Mouse (Mus musculus) heart, adult 2 months (tissue): ENCODE measurements around the gene Arhgap28. TPM values are rescaled to one million over a fixed set of nuclear protein-coding genes. Genes with fewer than 3 reads are reported as not detected.

Experiments
- DNase-seq, 2 experiments: peaks; one replicate each; pipeline ENCODE4 v3.0.0; 2021
- H3K27ac ChIP-seq: fragments of 200-600 bp; 2 replicates; pipeline ENCODE4 v1.8.1; 2022
- H3K27me3 ChIP-seq: fragments of 200-500 bp; 2 replicates; pipeline ENCODE4 v1.6.1; 2012; ENCODE audit warnings: mild to moderate bottlenecking, low read length, inconsistent platforms, mixed read lengths; ENCODE audit not compliant: control insufficient read depth, insufficient read depth
- H3K36me3 ChIP-seq: fragments of 200-500 bp; 2 replicates; pipeline ENCODE4 v1.6.1; 2012; ENCODE audit warnings: low read length, inconsistent platforms; ENCODE audit not compliant: control insufficient read depth, insufficient read depth
- H3K4me1 ChIP-seq: fragments of 200-500 bp; 2 replicates; pipeline ENCODE4 v1.6.1; 2011; ENCODE audit warnings: low read length; ENCODE audit not compliant: control insufficient read depth, insufficient read depth
- H3K4me3 ChIP-seq: fragments of 200-600 bp; 2 replicates; pipeline ENCODE4 v1.8.1; 2022
- H3K79me2 ChIP-seq: fragments of 200-500 bp; replicated peaks from 2 replicates; pipeline ENCODE4 v1.6.1; 2012; ENCODE audit warnings: mild to moderate bottlenecking, inconsistent platforms, low read length, moderate library complexity, mixed read lengths; ENCODE audit not compliant: control insufficient read depth, insufficient read depth
- H3K9ac ChIP-seq: fragments of 200-500 bp; 2 replicates; pipeline ENCODE4 v1.6.1; 2012; ENCODE audit warnings: low read depth, mild to moderate bottlenecking, control low read depth, inconsistent platforms, low read length, mixed read lengths
- CTCF ChIP-seq: fragments of 200-600 bp; IDR thresholded peaks from 2 replicates; pipeline ENCODE4 v1.8.1; 2022; ENCODE audit warnings: antibody characterized with exemption, mild to moderate bottlenecking, moderate library complexity
- EP300 ChIP-seq: fragments of 200-500 bp; IDR thresholded peaks from 2 replicates; pipeline ENCODE4 v1.6.1; 2011; ENCODE audit warnings: low read depth, low read length, control low read depth; ENCODE audit not compliant: insufficient read depth
- POLR2A ChIP-seq: fragments of 200-500 bp; IDR thresholded peaks from 2 replicates; pipeline ENCODE4 v1.6.1; 2011; ENCODE audit warnings: mild to moderate bottlenecking, low read depth, low read length, control low read depth; ENCODE audit not compliant: insufficient read depth
- WGBS: fragments of 180-500 bp; shearing (Covaris S2); methylation state at CpG from one replicate; pipeline ENCODE4 v1.1.7; 2018; 5-methylcytosine and 5-hydroxymethylcytosine counted together
- intact Hi-C: fragments of 180-260 bp; cut with DNase I; formaldehyde crosslinking; loops from one replicate; pipeline ENCODE4 v1.15.1; 2025
- polyA plus RNA-seq: library from polyadenylated mRNA; depleted of rRNA; stranded (reverse); fragments of >200 nt; gene quantifications from 2 replicates; pipeline ENCODE4 v1.2.3, GENCODE M21; 2012
- total RNA-seq, 2 experiments: library from RNA; stranded (reverse); gene quantifications; 2 replicates each; pipeline ENCODE4 v1.2.3; 2021

Arhgap28 gene
- total and polyA plus RNA-seq, 3 experiments: 1.6 to 2.5 (median 1.9) TPM

DNA sequence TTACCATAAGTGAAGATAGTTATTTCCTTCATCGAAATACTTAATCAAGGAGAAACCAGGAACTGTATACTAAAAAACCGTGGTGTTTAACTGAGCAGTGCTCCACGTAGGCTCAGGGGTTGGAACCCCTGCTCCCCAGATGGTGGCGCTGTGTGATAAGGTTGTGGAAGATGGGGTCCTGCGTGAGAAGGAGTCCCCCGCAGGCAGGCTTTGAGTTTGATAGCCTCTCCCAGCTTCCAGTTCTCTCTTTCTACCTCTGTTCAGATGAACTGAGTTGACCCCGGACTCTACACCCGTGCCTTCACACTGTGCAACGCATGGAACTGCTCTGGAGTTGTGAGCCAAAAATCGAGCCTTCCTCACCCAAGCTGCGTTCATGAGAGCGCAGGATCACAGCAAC is 91.3 kb downstream of the Arhgap28 start:
- H3K27ac ChIP-seq: peak overlapping the region; percentile 3; the same call in 1 of the 2 replicates
- H3K79me2 ChIP-seq: no peaks in the 10 kb centered on the region
- H3K9ac ChIP-seq: no peak overlapping the region
- peak overlapping the region; percentile 16; the same call in 1 of the 2 replicates for H3K4me3 ChIP-seq
- 51% methylated on average over 12 of the region's 12 CpGs for WGBS
- no peaks in the 10 kb centered on the region for H3K36me3 ChIP-seq
- no peaks in the 10 kb centered on the region for H3K27me3 ChIP-seq
- TF ChIP-seq CTCF (peak; percentile 86), EP300 (peak; percentile 50; the same call in 1 of the 2 replicates), POLR2A (no peak)
- peak; percentile 22 to 74 for DNase-seq
- intact Hi-C loops: loop anchor here (1.0 to 2.0 kb wide), 2 partner anchors 40 to 254 kb away; no protein-coding TSS in a partner anchor
- H3K4me1 ChIP-seq: peaks cover 3% of the 10 kb centered on the region

DNA sequence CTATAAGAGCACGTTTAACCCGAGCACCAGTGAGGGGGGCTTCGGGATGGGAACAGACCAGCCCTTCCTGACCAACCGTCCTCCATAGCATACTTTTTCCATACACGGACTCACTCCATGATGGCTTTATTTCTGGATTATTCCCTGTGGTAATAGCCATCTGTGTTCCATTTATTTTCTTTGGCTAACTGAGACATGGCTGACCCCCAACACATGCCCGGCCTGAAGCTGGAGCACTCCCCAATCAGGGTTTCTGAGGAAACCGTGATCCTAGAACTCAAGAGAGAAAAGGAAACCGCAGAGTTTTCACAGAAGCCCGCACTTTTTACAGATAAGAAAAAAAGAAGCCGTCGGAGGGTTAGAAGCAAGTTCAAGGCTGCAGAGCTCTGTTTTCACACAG is 91.9 kb downstream of the Arhgap28 start:
- H3K79me2 ChIP-seq: no peaks in the 10 kb centered on the region
- TF ChIP-seq POLR2A (no peak), CTCF (no peak), EP300 (no peak)
- no peaks in the 10 kb centered on the region for H3K36me3 ChIP-seq
- H3K27me3 ChIP-seq: no peaks in the 10 kb centered on the region
- no peak overlapping the region for H3K9ac ChIP-seq
- intact Hi-C loops: loop anchor here (1.0 to 2.0 kb wide), 2 partner anchors 41 to 254 kb away; no protein-coding TSS in a partner anchor
- DNase-seq: no peak
- H3K4me1 ChIP-seq: peaks cover 4% of the 10 kb centered on the region
- peak overlapping the region; percentile 16; the same call in 1 of the 2 replicates for H3K4me3 ChIP-seq
- H3K27ac ChIP-seq: peak overlapping the region; percentile 3; the same call in 1 of the 2 replicates
- WGBS: 55% methylated on average over 11 of the region's 11 CpGs

DNA sequence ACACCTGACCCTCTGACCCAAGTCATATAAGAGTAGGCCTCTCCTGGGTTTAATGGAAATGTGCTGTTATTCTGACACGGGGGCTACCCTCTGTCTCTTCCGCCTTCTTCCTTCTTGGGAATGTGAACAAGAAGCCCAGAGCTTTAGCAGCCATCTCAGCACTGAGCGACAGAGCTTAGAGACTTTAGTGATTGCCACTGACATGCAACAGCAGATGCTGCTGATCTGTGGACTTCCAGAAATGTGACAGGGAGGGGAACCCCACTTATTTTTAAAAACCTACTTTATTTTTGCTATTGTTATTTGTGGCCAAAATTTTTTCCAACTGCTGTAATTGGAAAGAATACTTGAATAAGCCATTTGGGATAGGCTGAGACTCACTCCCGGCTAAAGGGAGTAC is 95.4 kb downstream of the Arhgap28 start:
- peaks cover 2% of the 10 kb centered on the region; the same call in 1 of the 2 replicates for H3K4me1 ChIP-seq
- no peak for DNase-seq
- no peaks in the 10 kb centered on the region for H3K36me3 ChIP-seq
- 77% methylated on average over 4 of the region's 4 CpGs for WGBS
- H3K27ac ChIP-seq: no peak overlapping the region
- no peaks in the 10 kb centered on the region for H3K79me2 ChIP-seq
- intact Hi-C loops: no loop called here
- no peak overlapping the region for H3K9ac ChIP-seq
- H3K4me3 ChIP-seq: no peak overlapping the region
- H3K27me3 ChIP-seq: no peaks in the 10 kb centered on the region
- TF ChIP-seq CTCF (no peak), EP300 (no peak), POLR2A (no peak)

DNA sequence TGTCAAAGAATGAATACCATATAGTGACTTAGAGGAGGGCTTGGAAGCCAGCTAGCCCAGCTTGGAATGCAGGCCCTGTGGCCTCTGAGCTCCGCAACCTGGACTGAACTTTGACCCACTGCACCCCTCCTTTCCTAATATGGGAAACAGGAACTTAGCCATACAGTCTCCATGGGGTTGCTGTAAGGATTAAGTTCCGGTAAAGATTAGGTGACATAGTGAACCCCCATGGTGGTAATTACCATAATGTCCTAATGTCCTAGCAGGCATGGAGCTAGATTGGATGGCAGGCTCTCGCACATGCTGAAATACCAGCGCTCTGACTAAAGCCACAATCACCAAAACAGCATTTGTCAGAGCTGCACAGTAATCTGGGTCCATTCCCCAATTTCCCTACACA is 95.8 kb downstream of the Arhgap28 start:
- intact Hi-C loops: no loop called here
- H3K27ac ChIP-seq: no peak overlapping the region
- H3K4me1 ChIP-seq: peaks cover 2% of the 10 kb centered on the region; the same call in 1 of the 2 replicates
- WGBS: 86% methylated on average over 4 of the region's 4 CpGs
- H3K4me3 ChIP-seq: no peak overlapping the region
- no peaks in the 10 kb centered on the region for H3K79me2 ChIP-seq
- H3K9ac ChIP-seq: no peak overlapping the region
- TF ChIP-seq EP300 (no peak), CTCF (no peak), POLR2A (no peak)
- no peaks in the 10 kb centered on the region for H3K36me3 ChIP-seq
- H3K27me3 ChIP-seq: no peaks in the 10 kb centered on the region
- DNase-seq: no peak

DNA sequence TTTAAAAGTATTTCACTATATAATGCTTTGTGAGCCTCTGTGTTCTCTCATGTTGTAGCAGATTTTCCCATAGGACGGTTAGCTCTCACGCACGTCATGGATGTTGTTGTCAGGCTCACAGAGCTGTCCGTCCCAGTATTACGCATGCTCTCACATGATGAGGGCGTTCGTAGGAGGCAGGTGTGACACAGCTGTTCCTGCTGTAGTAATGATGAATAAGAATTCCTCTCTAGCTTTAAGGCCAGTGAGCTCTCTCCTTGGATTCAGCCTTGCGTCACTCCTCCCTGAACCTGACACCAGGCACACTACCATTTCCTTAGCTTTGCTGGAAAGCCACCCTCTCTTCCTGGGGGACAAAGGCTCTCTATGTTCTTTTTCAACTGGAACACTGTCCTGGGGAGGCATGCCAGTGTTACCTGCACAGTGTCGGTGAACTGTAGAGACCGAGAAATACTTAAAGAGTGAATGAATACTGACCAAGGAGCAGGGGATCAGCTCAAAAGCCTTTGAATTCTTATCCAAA is 96.3 kb downstream of the Arhgap28 start:
- no peaks in the 10 kb centered on the region for H3K36me3 ChIP-seq
- no peak overlapping the region for H3K9ac ChIP-seq
- H3K27me3 ChIP-seq: no peaks in the 10 kb centered on the region
- intact Hi-C loops: loop anchor here (2.0 kb wide), 1 partner anchor 37 kb away; no protein-coding TSS in a partner anchor
- TF ChIP-seq POLR2A: no peak
- no peak for TF ChIP-seq EP300
- TF ChIP-seq CTCF: no peak
- WGBS: 88% methylated on average over 10 of the region's 10 CpGs
- no peak overlapping the region for H3K27ac ChIP-seq
- no peaks in the 10 kb centered on the region for H3K79me2 ChIP-seq
- H3K4me1 ChIP-seq: peaks cover 2% of the 10 kb centered on the region; the same call in 1 of the 2 replicates
- DNase-seq: no peak
- no peak overlapping the region for H3K4me3 ChIP-seq

DNA sequence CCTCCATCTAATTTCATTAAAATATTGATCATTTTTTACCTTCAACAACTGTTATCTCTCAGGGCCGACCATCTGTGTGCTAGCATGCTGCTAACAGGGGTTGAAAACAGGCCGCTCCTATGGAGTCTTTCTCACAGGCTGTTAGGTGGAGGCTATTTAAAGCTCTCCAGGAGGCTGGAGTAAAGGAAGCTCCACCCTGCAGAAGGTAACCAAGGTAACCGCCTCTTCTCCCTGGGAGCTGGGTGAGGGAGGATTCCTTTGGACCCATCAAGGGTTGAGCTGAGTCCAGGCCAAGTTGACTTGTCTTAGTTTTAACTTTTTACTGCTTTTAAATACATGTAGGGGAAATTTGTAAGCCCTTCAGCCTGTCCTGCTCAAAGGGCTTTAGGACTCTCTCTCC is 97.7 kb downstream of the Arhgap28 start:
- WGBS: 50% methylated on average over 3 of the region's 3 CpGs
- H3K4me1 ChIP-seq: peaks cover 2% of the 10 kb centered on the region; the same call in 1 of the 2 replicates
- no peaks in the 10 kb centered on the region for H3K36me3 ChIP-seq
- DNase-seq: no peak
- H3K79me2 ChIP-seq: no peaks in the 10 kb centered on the region
- no peaks in the 10 kb centered on the region for H3K27me3 ChIP-seq
- no peak overlapping the region for H3K27ac ChIP-seq
- intact Hi-C loops: loop anchor here (2.0 kb wide), 1 partner anchor 35 kb away; no protein-coding TSS in a partner anchor
- H3K4me3 ChIP-seq: no peak overlapping the region
- H3K9ac ChIP-seq: no peak overlapping the region
- no peak for TF ChIP-seq POLR2A
- TF ChIP-seq CTCF: no peak
- TF ChIP-seq EP300: no peak
